Mouse (Mus musculus): ENCODE data around the gene Rmnd1.

- no peak for TF ChIP-seq POLR2A (IDR thresholded peaks at IDR 0.05; ENCODE audit: borderline replicate concordance, extremely low read depth, insufficient read depth, insufficient read length, poor library complexity, severe bottlenecking)
- no peak for TF ChIP-seq CTCF (IDR thresholded peaks at IDR 0.05; ENCODE audit: borderline replicate concordance, extremely low read depth, insufficient read depth, insufficient read length)
Observed at GRCm38 (mm10) chr10:4430399-4430798, 1.8 kb downstream of the Rmnd1 start.
